Mouse (Mus musculus) liver, embryonic 15.5 days (tissue): ENCODE data around the gene Eml1. TPM values are rescaled to one million over a fixed set of nuclear protein-coding genes. Genes with fewer than 3 reads are reported as not detected.

Source experiments
- ATAC-seq: fragments of 200-750 bp; cut with Nextera tagmentation; 2 replicates; pipeline ENCODE4 v1.8.0; 2017; ENCODE audit warnings: moderate number of reproducible peaks, mild to moderate bottlenecking, moderate library complexity; ENCODE audit not compliant: insufficient read depth
- H3K27ac ChIP-seq: fragments of 300-500 bp; sonication (generic); replicated peaks from 2 replicates; pipeline ENCODE4 v1.5.1; 2015; ENCODE audit warnings: mild to moderate bottlenecking, inconsistent platforms
- H3K27me3 ChIP-seq: fragments of 300-500 bp; sonication (generic); 2 replicates; pipeline ENCODE4 v1.6.1; 2015; ENCODE audit warnings: mild to moderate bottlenecking, inconsistent platforms
- H3K36me3 ChIP-seq: fragments of 300-500 bp; sonication (generic); replicated peaks from 2 replicates; pipeline ENCODE4 v1.6.1; 2015; ENCODE audit warnings: moderate library complexity, mild to moderate bottlenecking, inconsistent platforms
- H3K4me1 ChIP-seq: fragments of 300-500 bp; sonication (generic); replicated peaks from 2 replicates; pipeline ENCODE4 v1.6.1; 2015; ENCODE audit warnings: inconsistent platforms
- H3K4me2 ChIP-seq: fragments of 300-500 bp; sonication (generic); 2 replicates; pipeline ENCODE4 v1.6.1; 2015; ENCODE audit warnings: moderate library complexity, mild to moderate bottlenecking, inconsistent platforms
- H3K4me3 ChIP-seq: fragments of 300-500 bp; sonication (generic); replicated peaks from 2 replicates; pipeline ENCODE4 v1.5.1; 2015; ENCODE audit warnings: mild to moderate bottlenecking, inconsistent platforms
- H3K9ac ChIP-seq: fragments of 300-500 bp; sonication (generic); 2 replicates; pipeline ENCODE4 v1.6.1; 2015; ENCODE audit warnings: moderate library complexity, mild to moderate bottlenecking, inconsistent platforms
- H3K9me3 ChIP-seq: fragments of 300-500 bp; sonication (generic); replicated peaks from 2 replicates; pipeline ENCODE4 v1.6.1; 2016; ENCODE audit warnings: inconsistent platforms
- WGBS: fragments of 180-500 bp; shearing (Covaris S2); methylation state at CpG from one replicate; pipeline ENCODE4 v1.1.7; 2015; ENCODE audit warnings: mixed read lengths; ENCODE audit not compliant: insufficient replicate concordance; 5-methylcytosine and 5-hydroxymethylcytosine counted together
- polyA plus RNA-seq: library from polyadenylated mRNA; unstranded; fragments of >200 nt; fragmentation: Nextera tagmentation; extraction: Ambion mirVana; gene quantifications from 2 replicates; pipeline ENCODE4 v1.2.1, GENCODE M21; 2015

Eml1 gene
- polyA plus RNA-seq, 1 experiment from 2014 or later: 5.5 TPM

GRCm38 (mm10) chr12:108398681-108399080, 27.9 kb downstream of the Eml1 start:
- Histone ChIP-seq H3K27ac (no peak overlapping the region), H3K27me3 (no peaks in the 10 kb centered on the region), H3K4me1 (no peaks in the 10 kb centered on the region), H3K4me3 (no peak overlapping the region), H3K9ac (no peak overlapping the region), H3K36me3 (no peaks in the 10 kb centered on the region), H3K4me2 (no peak overlapping the region), H3K9me3 (no peaks in the 10 kb centered on the region)
- 60% methylated on average over 7 of the region's 7 CpGs for WGBS
- ATAC-seq: no peak

DNA sequence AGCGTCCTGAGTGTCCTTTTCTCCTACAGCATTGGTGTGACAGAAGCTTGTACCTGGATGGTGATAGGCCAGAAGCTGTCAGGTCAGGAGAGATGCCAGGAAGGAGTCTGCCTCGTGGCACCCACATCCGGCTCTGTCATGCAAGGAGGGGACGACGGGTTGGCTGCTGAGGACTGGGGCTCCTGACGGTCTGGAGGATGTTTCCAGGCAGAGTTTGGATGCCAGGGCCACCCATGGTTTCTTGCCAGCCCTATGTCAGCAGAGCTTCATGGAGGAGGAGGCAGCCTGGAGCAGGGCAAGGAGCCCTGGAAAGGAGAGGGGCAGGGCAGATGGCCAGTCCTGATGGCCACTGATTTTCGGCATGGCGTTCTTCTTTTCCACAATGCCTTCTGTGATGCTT, 28.4 kb downstream of the Eml1 start:
- ATAC-seq: no peak
- H3K36me3 ChIP-seq: no peaks in the 10 kb centered on the region
- no peaks in the 10 kb centered on the region for H3K4me1 ChIP-seq
- H3K4me3 ChIP-seq: no peak overlapping the region
- no peak overlapping the region for H3K9ac ChIP-seq
- no peaks in the 10 kb centered on the region for H3K27me3 ChIP-seq
- no peak overlapping the region for H3K27ac ChIP-seq
- no peaks in the 10 kb centered on the region for H3K9me3 ChIP-seq
- H3K4me2 ChIP-seq: no peak overlapping the region
- WGBS: 70% methylated on average over 8 of the region's 8 CpGs

GRCm38 (mm10) chr12:108400951-108401350, 30.2 kb downstream of the Eml1 start:
- H3K9me3 ChIP-seq: no peaks in the 10 kb centered on the region
- no peak overlapping the region for H3K4me3 ChIP-seq
- H3K4me1 ChIP-seq: no peaks in the 10 kb centered on the region
- WGBS: 52% methylated on average over 8 of the region's 8 CpGs
- H3K36me3 ChIP-seq: no peaks in the 10 kb centered on the region
- no peak for ATAC-seq
- H3K9ac ChIP-seq: no peak overlapping the region
- H3K4me2 ChIP-seq: no peak overlapping the region
- no peaks in the 10 kb centered on the region for H3K27me3 ChIP-seq
- no peak overlapping the region for H3K27ac ChIP-seq

DNA sequence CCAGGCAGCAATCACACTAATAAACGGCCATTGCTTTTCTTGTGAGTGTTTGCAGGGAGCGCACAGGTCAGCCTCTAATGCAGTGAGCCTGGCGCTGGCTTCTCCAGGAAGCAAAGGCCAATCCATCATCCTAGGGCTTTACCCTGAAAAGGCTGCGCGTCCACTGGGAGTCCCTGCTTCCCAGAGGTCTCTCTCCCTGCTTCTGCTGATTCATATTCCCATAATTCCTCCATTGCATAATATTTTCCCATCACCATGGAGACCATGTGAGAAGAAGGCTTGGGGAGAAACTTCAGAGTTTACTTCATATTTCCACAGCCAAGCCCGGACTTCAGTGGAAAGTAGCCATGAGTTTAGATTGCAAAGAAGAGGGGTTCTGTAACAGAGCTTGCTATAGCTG, 33.2 kb downstream of the Eml1 start:
- 48% methylated on average over 6 of the region's 6 CpGs for WGBS
- no peak for ATAC-seq
- no peak overlapping the region for H3K4me2 ChIP-seq
- no peak overlapping the region for H3K4me3 ChIP-seq
- no peaks in the 10 kb centered on the region for H3K27me3 ChIP-seq
- H3K36me3 ChIP-seq: no peaks in the 10 kb centered on the region
- no peaks in the 10 kb centered on the region for H3K9me3 ChIP-seq
- H3K4me1 ChIP-seq: no peaks in the 10 kb centered on the region
- no peak overlapping the region for H3K27ac ChIP-seq
- H3K9ac ChIP-seq: no peak overlapping the region

DNA sequence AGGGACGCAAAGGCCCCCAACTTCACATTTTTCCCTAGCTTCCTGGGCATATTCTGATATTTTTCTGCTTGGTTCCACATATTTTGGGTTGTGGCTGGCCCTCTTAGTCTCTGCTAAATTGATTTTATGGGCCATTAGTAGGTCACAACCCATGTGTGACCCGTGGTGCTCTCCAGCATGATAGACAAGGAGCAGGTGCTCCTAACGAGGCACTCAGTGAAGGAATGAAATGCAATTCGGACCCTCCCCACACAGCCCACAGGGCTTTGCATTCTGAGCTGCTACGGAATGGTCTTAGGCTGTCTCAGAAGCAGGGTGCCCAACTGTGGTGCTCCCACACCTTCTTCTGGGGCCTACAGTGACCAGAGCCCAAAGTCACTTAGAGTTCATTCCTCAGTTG, 38.3 kb downstream of the Eml1 start:
- WGBS: 52% methylated on average over 5 of the region's 5 CpGs
- Histone ChIP-seq H3K9ac (no peak overlapping the region), H3K4me1 (no peaks in the 10 kb centered on the region), H3K36me3 (no peaks in the 10 kb centered on the region), H3K27ac (no peak overlapping the region), H3K9me3 (no peaks in the 10 kb centered on the region), H3K4me3 (no peak overlapping the region), H3K4me2 (no peak overlapping the region), H3K27me3 (no peaks in the 10 kb centered on the region)
- no peak for ATAC-seq

- no peaks in the 10 kb centered on the region for H3K36me3 ChIP-seq
- WGBS: 57% methylated on average over 14 of the region's 14 CpGs
- H3K9me3 ChIP-seq: no peaks in the 10 kb centered on the region
- H3K27me3 ChIP-seq: no peaks in the 10 kb centered on the region
- no peak overlapping the region for H3K9ac ChIP-seq
- H3K4me2 ChIP-seq: no peak overlapping the region
- ATAC-seq: no peak
- H3K4me1 ChIP-seq: no peaks in the 10 kb centered on the region
- H3K4me3 ChIP-seq: no peak overlapping the region
- H3K27ac ChIP-seq: no peak overlapping the region
These were observed 39.9 kb downstream of the Eml1 start for GRCm38 (mm10) chr12:108410416-108411208.

GRCm38 (mm10) chr12:108414932-108415331, 44.2 kb downstream of the Eml1 start:
- Histone ChIP-seq H3K4me1 (no peaks in the 10 kb centered on the region), H3K27ac (no peak overlapping the region), H3K27me3 (no peaks in the 10 kb centered on the region), H3K9ac (no peak overlapping the region), H3K4me2 (no peak overlapping the region), H3K9me3 (no peaks in the 10 kb centered on the region), H3K4me3 (no peak overlapping the region), H3K36me3 (no peaks in the 10 kb centered on the region)
- WGBS: 79% methylated on average over 9 of the region's 9 CpGs
- ATAC-seq: no peak

GRCm38 (mm10) chr12:108419570-108419969, 48.8 kb downstream of the Eml1 start:
- Histone ChIP-seq H3K27me3 (peaks cover 41% of the 10 kb centered on the region), H3K9me3 (no peaks in the 10 kb centered on the region), H3K4me1 (0 out of 2 replicates have a peak, but pooled peaks cover 4% of the 10 kb centered on the region), H3K27ac (no peak overlapping the region), H3K4me2 (no peak overlapping the region), H3K9ac (no peak overlapping the region), H3K36me3 (no peaks in the 10 kb centered on the region), H3K4me3 (no peak overlapping the region)
- no peak for ATAC-seq

GRCm38 (mm10) chr12:108421477-108421876, 50.7 kb downstream of the Eml1 start:
- no peak overlapping the region for H3K9ac ChIP-seq
- H3K4me1 ChIP-seq: 0 out of 2 replicates have a peak, but pooled peaks cover 4% of the 10 kb centered on the region
- H3K36me3 ChIP-seq: no peaks in the 10 kb centered on the region
- peaks cover 54% of the 10 kb centered on the region for H3K27me3 ChIP-seq
- H3K9me3 ChIP-seq: no peaks in the 10 kb centered on the region
- WGBS: 38% methylated on average over 1 of the region's 1 CpGs
- no peak overlapping the region for H3K27ac ChIP-seq
- H3K4me3 ChIP-seq: no peak overlapping the region
- no peak overlapping the region for H3K4me2 ChIP-seq
- ATAC-seq: no peak

DNA sequence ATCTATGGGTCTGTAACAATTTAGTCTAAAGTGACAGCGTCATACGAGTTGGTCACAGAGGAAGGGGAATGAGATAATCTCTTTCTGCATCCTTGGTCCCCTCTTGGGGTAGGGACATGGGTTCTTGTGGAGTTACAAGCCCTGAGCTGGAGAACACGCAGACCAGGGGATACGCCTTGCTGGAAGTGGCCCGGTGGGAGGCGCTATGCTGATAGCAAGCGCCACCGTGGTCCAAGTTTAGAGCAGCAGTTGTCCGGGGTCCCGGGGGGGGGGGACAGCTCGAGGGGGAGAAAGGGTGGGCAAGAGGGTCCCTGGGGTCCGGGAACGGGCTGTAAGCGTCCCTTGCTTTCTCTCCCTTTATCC, 51.7 kb downstream of the Eml1 start:
- H3K4me2 ChIP-seq: peak overlapping the region; percentile 67
- no peak for ATAC-seq
- peak overlapping the region; percentile 53 for H3K4me3 ChIP-seq
- no peak overlapping the region for H3K9ac ChIP-seq
- H3K27ac ChIP-seq: no peak overlapping the region
- H3K27me3 ChIP-seq: peaks cover 54% of the 10 kb centered on the region
- 0 out of 2 replicates have a peak, but pooled peaks cover 4% of the 10 kb centered on the region for H3K4me1 ChIP-seq
- WGBS: 2% methylated on average over 14 of the region's 14 CpGs
- H3K36me3 ChIP-seq: no peaks in the 10 kb centered on the region
- H3K9me3 ChIP-seq: no peaks in the 10 kb centered on the region

DNA sequence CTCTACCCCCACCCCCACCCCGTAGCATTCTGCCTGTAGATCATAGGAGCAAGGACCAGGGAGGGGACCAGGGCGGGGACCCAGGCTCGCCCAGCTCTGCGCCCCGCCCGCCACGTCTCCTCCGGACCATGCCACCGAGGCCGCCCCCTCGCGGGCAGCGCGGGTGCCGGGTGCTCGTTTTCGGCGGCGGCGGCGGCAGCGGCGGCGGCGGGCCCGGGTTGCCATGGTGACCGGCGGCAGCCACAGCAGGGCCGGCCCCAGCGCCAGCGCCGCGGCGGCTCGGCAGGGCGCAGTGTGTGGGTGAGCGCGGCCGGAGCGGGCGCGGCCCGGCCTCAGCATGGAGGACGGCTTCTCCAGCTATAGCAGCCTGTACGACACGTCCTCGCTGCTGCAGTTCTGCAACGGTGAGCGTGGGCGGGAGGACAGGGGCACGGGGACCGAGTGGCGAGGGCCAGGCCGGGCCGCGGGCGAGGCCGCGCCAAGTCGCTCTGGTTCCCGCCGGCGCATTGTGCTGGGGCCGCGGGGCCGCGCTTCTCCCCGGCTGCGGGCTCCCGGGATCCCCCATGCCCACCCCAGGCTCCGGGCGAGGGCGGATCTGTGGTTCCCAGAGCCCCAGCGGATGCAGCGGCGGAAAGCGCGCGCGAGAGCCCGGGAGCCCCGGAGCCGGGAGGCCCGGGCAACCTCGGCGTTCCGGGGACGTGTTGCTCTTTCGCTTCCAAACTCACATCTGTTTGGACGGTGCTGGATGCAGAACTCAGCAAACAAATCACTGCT, 52.3 kb downstream of the Eml1 start:
- Histone ChIP-seq H3K27ac (no peak overlapping the region), H3K9ac (peak overlapping the region; percentile 6; the same call in 1 of the 2 replicates), H3K4me3 (peak overlapping the region; percentile 53), H3K9me3 (no peaks in the 10 kb centered on the region), H3K27me3 (peaks cover 54% of the 10 kb centered on the region), H3K36me3 (no peaks in the 10 kb centered on the region), H3K4me2 (peak overlapping the region; percentile 67), H3K4me1 (0 out of 2 replicates have a peak, but pooled peaks cover 4% of the 10 kb centered on the region)
- peak; percentile 72 for ATAC-seq
- under 1% methylated on average over 86 of the region's 90 CpGs for WGBS
